ENCODE assay signal across 8 mouse cellular contexts in genomic region chr16:97534876-97535461, GRCm38 (mm10). TPM values are rescaled to one million over a fixed set of nuclear protein-coding genes. Genes with fewer than 3 reads are reported as not detected.
DNase-seq lines count a peak whose midpoint lies in the region; ATAC-seq and TF ChIP-seq lines count a peak whose summit lies in the region.

No protein-coding gene starts in this region.

- 15% methylated on average over 5 of the region's 5 CpGs for WGBS in heart, embryonic 11.5 days (ENCODE audit: insufficient replicate concordance)
- WGBS in limb, embryonic 10.5 days: 46% methylated on average over 5 of the region's 5 CpGs

- TF ChIP-seq CTCF in embryonic fibroblast, embryonic 13.5 days (IDR thresholded peaks at IDR 0.05; ENCODE audit: borderline replicate concordance, insufficient read depth, low read length): no peak

- no peaks in the 10 kb centered on the region for H3K27me3 ChIP-seq in heart, embryonic 11.5 days (ENCODE audit: control insufficient read depth, insufficient read depth, low read length)
- no peaks in the 10 kb centered on the region for H3K27me3 ChIP-seq in limb, embryonic 10.5 days (ENCODE audit: low read depth, poor library complexity, severe bottlenecking)
- no peaks in the 10 kb centered on the region for H3K27me3 ChIP-seq in splenic B cell, adult 2 months (ENCODE audit: control insufficient read depth, insufficient read depth, low read length, poor library complexity, severe bottlenecking)

- ATAC-seq in heart, embryonic 11.5 days (replicated peaks; ENCODE audit: insufficient number of reproducible peaks, low FRiP score, low TSS enrichment): 0 out of 2 replicates have a peak, but pooled peaks have one; percentile 10

- TF ChIP-seq POLR2A in embryonic fibroblast, embryonic 13.5 days (IDR thresholded peaks at IDR 0.05; ENCODE audit: low read depth, low read length): peak; percentile 47; the same call in 1 of the 2 replicates

- H3K4me2 ChIP-seq in heart, embryonic 11.5 days: peak overlapping the region; percentile 58

- no peaks in the 10 kb centered on the region for H3K36me3 ChIP-seq in heart, embryonic 11.5 days (ENCODE audit: control insufficient read depth, insufficient read depth, low read length)
- H3K36me3 ChIP-seq in limb, embryonic 10.5 days: no peaks in the 10 kb centered on the region
- H3K36me3 ChIP-seq in splenic B cell, adult 2 months (ENCODE audit: control insufficient read depth, insufficient read depth, low read length, poor library complexity, severe bottlenecking): no peaks in the 10 kb centered on the region

- peak; percentile 72 for DNase-seq in 3134 (ENCODE audit: extremely low read depth, insufficient read length, low spot score)
- DNase-seq in adrenal gland, adult (ENCODE audit: inconsistent age in 2 of 2, low spot score in 1 of 2): peak; percentile 76 to 91
- peak; percentile 81 for DNase-seq in kidney, adult 9 months
- DNase-seq in limb, embryonic 10.5 days (ENCODE audit: low spot score): no peak
- DNase-seq in mesoderm, embryonic 11.5 days (ENCODE audit: low read depth, low spot score): peak; percentile 21
- DNase-seq in splenic B cell, adult 2 months (ENCODE audit: low read depth, low spot score): peak; percentile 31

- peak overlapping the region; percentile 2; the same call in 1 of the 2 replicates for H3K4me3 ChIP-seq in embryonic fibroblast, embryonic 13.5 days (ENCODE audit: insufficient read depth, low read length)
- peak overlapping the region; percentile 19; the same call in 1 of the 2 replicates for H3K4me3 ChIP-seq in heart, embryonic 11.5 days (ENCODE audit: low read depth, low read length)
- no peak overlapping the region for H3K4me3 ChIP-seq in limb, embryonic 10.5 days

- H3K9me3 ChIP-seq in heart, embryonic 11.5 days (replicated peaks; ENCODE audit: control insufficient read depth, low read length): no peaks in the 10 kb centered on the region; the same call in 1 of the 2 replicates
- no peaks in the 10 kb centered on the region for H3K9me3 ChIP-seq in limb, embryonic 10.5 days (replicated peaks)

- peaks cover 5% of the 10 kb centered on the region; the same call in 1 of the 2 replicates for H3K4me1 ChIP-seq in embryonic fibroblast, embryonic 13.5 days (ENCODE audit: control insufficient read depth, insufficient read depth, low read length)
- H3K4me1 ChIP-seq in heart, embryonic 11.5 days (ENCODE audit: control insufficient read depth, insufficient read depth, low read length): peaks cover 23% of the 10 kb centered on the region
- H3K4me1 ChIP-seq in limb, embryonic 10.5 days: peaks cover 27% of the 10 kb centered on the region

- peak overlapping the region; percentile 58 for H3K9ac ChIP-seq in heart, embryonic 11.5 days (ENCODE audit: low read depth, low read length)

- peak overlapping the region; percentile 14; the same call in 1 of the 2 replicates for H3K27ac ChIP-seq in embryonic fibroblast, embryonic 13.5 days (ENCODE audit: insufficient read depth, low read length)
- H3K27ac ChIP-seq in heart, embryonic 11.5 days (ENCODE audit: low read depth, low read length): peak overlapping the region; percentile 90
- peak overlapping the region; percentile 68; the same call in 1 of the 2 replicates for H3K27ac ChIP-seq in limb, embryonic 10.5 days

RNA-seq across cellular contexts. Expression of gene Fam3b, which starts 20.4 kb away (rescaled TPM):
- polyA plus RNA-seq in embryonic fibroblast, embryonic 13.5 days (2011; ENCODE audit: insufficient read length, low read depth, missing spikeins): not detected in 2 replicates
- not detected in 2 replicates for polyA plus RNA-seq in heart, embryonic 11.5 days (2014; fragmentation: Nextera tagmentation; extraction: Ambion mirVana)
- not detected in 2 replicates for polyA plus RNA-seq in limb, embryonic 10.5 days (2016; fragmentation: Nextera tagmentation; extraction: Ambion mirVana)

Comparison
In these comparisons a context has a peak if more than half of its experiments do, and no peak if none do; other contexts are left out.
1. H3K27ac ChIP-seq: peak in every context shown above with its lines; median percentile 90 in heart, embryonic 11.5 days; 68 in limb, embryonic 10.5 days; 14 in embryonic fibroblast, embryonic 13.5 days.